Mouse (Mus musculus) hindbrain, postnatal 0 days (tissue): ENCODE results near the gene Fggy. TPM values are rescaled to one million over a fixed set of nuclear protein-coding genes. Genes with fewer than 3 reads are reported as not detected.

Experiments used
- ATAC-seq: fragments of 200-750 bp; cut with Nextera tagmentation; 2 replicates; pipeline ENCODE4 v1.8.0; 2017; ENCODE audit warnings: mild to moderate bottlenecking, moderate TSS enrichment, moderate library complexity
- DNase-seq: peaks from one replicate; pipeline ENCODE4 v3.0.0-alpha.2; 2015; ENCODE audit warnings: low spot score
- H3K27ac ChIP-seq: fragments of 300-500 bp; sonication (generic); 2 replicates; pipeline ENCODE4 v1.5.1; 2014; ENCODE audit warnings: mild to moderate bottlenecking
- H3K27me3 ChIP-seq: fragments of 300-500 bp; sonication (generic); 2 replicates; pipeline ENCODE4 v1.6.1; 2014; ENCODE audit warnings: low read length, mixed read lengths; ENCODE audit not compliant: insufficient read depth
- H3K36me3 ChIP-seq: fragments of 300-500 bp; sonication (generic); 2 replicates; pipeline ENCODE4 v1.6.1; 2014; ENCODE audit warnings: low read length, mixed read lengths; ENCODE audit not compliant: insufficient read depth
- H3K4me1 ChIP-seq: fragments of 300-500 bp; sonication (generic); 2 replicates; pipeline ENCODE4 v1.6.1; 2014; ENCODE audit warnings: antibody characterized with exemption, low read length, mixed read lengths; ENCODE audit not compliant: insufficient read depth
- H3K4me2 ChIP-seq: fragments of 300-500 bp; sonication (generic); 2 replicates; pipeline ENCODE4 v1.6.1; 2014; ENCODE audit warnings: low read depth, mild to moderate bottlenecking, low read length, moderate library complexity, mixed read lengths
- H3K4me3 ChIP-seq: fragments of 300-500 bp; sonication (generic); 2 replicates; pipeline ENCODE4 v1.5.1; 2014; ENCODE audit warnings: low read length
- H3K9ac ChIP-seq: fragments of 300-500 bp; sonication (generic); replicated peaks from 2 replicates; pipeline ENCODE4 v1.6.1; 2014; ENCODE audit warnings: mild to moderate bottlenecking, low read length, moderate library complexity, mixed read lengths
- H3K9me3 ChIP-seq: fragments of 300-500 bp; sonication (generic); 2 replicates; pipeline ENCODE4 v1.6.1; 2016; ENCODE audit warnings: low read length, mixed read lengths
- CTCF ChIP-seq: IDR thresholded peaks from 2 replicates; pipeline ENCODE4 v1.5.1; 2016; ENCODE audit warnings: antibody characterized with exemption, control low read depth, low read depth
- WGBS: fragments of 180-500 bp; shearing (Covaris S2); extraction: QIAGEN DNeasy Blood & Tissue Kit; methylation state at CpG from one replicate; pipeline ENCODE4 v1.1.7; 2014; 5-methylcytosine and 5-hydroxymethylcytosine counted together
- polyA plus RNA-seq: library from polyadenylated mRNA; unstranded; fragments of >200 nt; fragmentation: Nextera tagmentation; extraction: Ambion mirVana; gene quantifications from 2 replicates; pipeline ENCODE4 v1.2.1, GENCODE M21; 2015
- total RNA-seq: library from RNA; depleted of rRNA; stranded (reverse); fragments of >200 nt; gene quantifications from 2 replicates; pipeline ENCODE4 v1.2.3, GENCODE M21; 2014

The Fggy gene
- total and polyA plus RNA-seq, 2 experiments from 2014 or later = 7.0 to 7.1 TPM

- Histone ChIP-seq H3K27me3 (no peaks in the 10 kb centered on the region), H3K9me3 (no peaks in the 10 kb centered on the region), H3K4me3 (no peak overlapping the region), H3K9ac (no peak overlapping the region), H3K4me1 (0 out of 2 replicates have a peak, but pooled peaks cover 3% of the 10 kb centered on the region), H3K27ac (no peak overlapping the region), H3K36me3 (no peaks in the 10 kb centered on the region), H3K4me2 (no peak overlapping the region)
- no peak for TF ChIP-seq CTCF
- DNase-seq (no peak), ATAC-seq (no peak)
- 87% methylated on average over 2 of the region's 2 CpGs for WGBS
Measured at GRCm38 (mm10) chr4:95895199-95895754, 338.0 kb downstream of the Fggy start.

DNA sequence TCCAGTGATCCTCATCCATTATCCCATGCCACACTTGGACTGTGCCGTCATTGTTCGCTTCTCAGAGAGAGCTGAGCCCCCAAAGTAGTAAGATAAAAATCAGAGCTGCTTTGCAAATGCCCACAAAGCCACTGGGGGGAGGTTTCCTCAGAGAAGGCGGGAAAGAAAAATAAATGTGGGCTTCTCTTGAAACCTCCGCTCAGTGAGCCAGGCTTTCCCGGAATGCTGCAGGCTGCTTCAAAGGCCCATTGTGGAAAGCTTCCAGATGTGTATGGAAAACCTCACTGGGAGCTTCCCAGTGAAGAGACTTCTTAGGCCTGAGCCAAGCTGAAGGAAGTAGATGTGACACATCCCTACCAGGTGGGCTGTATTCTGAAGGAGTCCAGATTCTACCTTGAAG is 339.3 kb downstream of the Fggy start:
- TF ChIP-seq CTCF = no peak
- 54% methylated on average over 5 of the region's 5 CpGs for WGBS
- H3K9ac ChIP-seq = no peak overlapping the region

DNA sequence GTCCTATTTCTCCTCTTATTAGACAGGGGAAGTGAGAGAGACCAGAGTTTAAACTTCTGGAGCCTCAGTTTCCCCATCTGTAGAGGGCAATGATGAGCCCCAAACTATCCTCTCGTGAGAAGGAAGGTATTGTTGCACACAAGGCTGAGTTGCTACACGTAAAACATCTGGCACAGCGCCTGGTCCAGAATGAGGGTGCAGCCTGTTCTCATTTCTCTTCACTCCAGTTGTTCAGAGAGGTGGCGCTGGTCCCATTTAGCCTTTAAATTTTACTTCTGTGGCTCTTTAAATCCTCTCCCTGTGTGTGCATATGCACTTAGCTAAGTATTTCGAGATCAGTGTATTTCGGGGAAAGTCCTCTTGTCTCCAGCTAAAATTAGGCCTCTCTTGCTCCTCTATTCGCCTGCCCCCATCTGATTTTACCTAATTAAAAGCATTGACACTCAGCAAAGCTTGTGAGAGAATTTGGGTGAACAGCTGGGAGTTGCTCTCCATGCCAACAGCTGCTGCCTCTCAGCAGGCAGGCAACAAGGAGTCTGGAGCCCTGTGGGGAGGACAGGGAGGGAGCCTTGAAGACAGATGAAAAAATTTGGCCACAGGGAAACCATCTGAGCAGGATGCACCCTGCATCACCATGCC is 340.0 kb downstream of the Fggy start:
- Histone ChIP-seq H3K4me3 (no peak overlapping the region), H3K9me3 (no peaks in the 10 kb centered on the region), H3K4me1 (0 out of 2 replicates have a peak, but pooled peaks cover 3% of the 10 kb centered on the region), H3K27ac (no peak overlapping the region), H3K36me3 (no peaks in the 10 kb centered on the region), H3K9ac (no peak overlapping the region), H3K27me3 (no peaks in the 10 kb centered on the region), H3K4me2 (no peak overlapping the region)
- ATAC-seq (no peak; the same call in 1 of the 2 replicates), DNase-seq (peak; percentile 31)
- TF ChIP-seq CTCF = no peak
- WGBS = 57% methylated on average over 7 of the region's 7 CpGs

More for the DNA sequence above, 339.3 kb downstream of the Fggy start:
- H3K4me3 ChIP-seq = no peak overlapping the region
- no peaks in the 10 kb centered on the region for H3K9me3 ChIP-seq
- ATAC-seq (no peak), DNase-seq (no peak)
- no peaks in the 10 kb centered on the region for H3K36me3 ChIP-seq
- H3K27ac ChIP-seq = no peak overlapping the region
- 0 out of 2 replicates have a peak, but pooled peaks cover 3% of the 10 kb centered on the region for H3K4me1 ChIP-seq
- H3K4me2 ChIP-seq = no peak overlapping the region
- H3K27me3 ChIP-seq = no peaks in the 10 kb centered on the region

GRCm38 (mm10) chr4:95898714-95899113 is 341.4 kb downstream of the Fggy start:
- H3K36me3 ChIP-seq = no peaks in the 10 kb centered on the region
- DNase-seq (no peak), ATAC-seq (0 out of 2 replicates have a peak, but pooled peaks have one; percentile 12)
- no peak for TF ChIP-seq CTCF
- H3K4me2 ChIP-seq = no peak overlapping the region
- no peaks in the 10 kb centered on the region for H3K9me3 ChIP-seq
- no peak overlapping the region for H3K4me3 ChIP-seq
- 61% methylated on average over 5 of the region's 6 CpGs for WGBS
- 0 out of 2 replicates have a peak, but pooled peaks cover 3% of the 10 kb centered on the region for H3K4me1 ChIP-seq
- no peak overlapping the region for H3K27ac ChIP-seq
- no peaks in the 10 kb centered on the region for H3K27me3 ChIP-seq
- no peak overlapping the region for H3K9ac ChIP-seq

- H3K4me3 ChIP-seq = no peak overlapping the region
- DNase-seq = peak; percentile 34
- TF ChIP-seq CTCF = no peak
- no peaks in the 10 kb centered on the region for H3K27me3 ChIP-seq
- 46% methylated on average over 4 of the region's 4 CpGs for WGBS
- H3K4me1 ChIP-seq = 0 out of 2 replicates have a peak, but pooled peaks cover 3% of the 10 kb centered on the region
- H3K9ac ChIP-seq = no peak overlapping the region
- no peaks in the 10 kb centered on the region for H3K36me3 ChIP-seq
- H3K9me3 ChIP-seq = no peaks in the 10 kb centered on the region
- peak; percentile 49; the same call in 1 of the 2 replicates for ATAC-seq
- no peak overlapping the region for H3K4me2 ChIP-seq
- no peak overlapping the region for H3K27ac ChIP-seq
Measured at GRCm38 (mm10) chr4:95899926-95900712, 342.8 kb downstream of the Fggy start.

DNA sequence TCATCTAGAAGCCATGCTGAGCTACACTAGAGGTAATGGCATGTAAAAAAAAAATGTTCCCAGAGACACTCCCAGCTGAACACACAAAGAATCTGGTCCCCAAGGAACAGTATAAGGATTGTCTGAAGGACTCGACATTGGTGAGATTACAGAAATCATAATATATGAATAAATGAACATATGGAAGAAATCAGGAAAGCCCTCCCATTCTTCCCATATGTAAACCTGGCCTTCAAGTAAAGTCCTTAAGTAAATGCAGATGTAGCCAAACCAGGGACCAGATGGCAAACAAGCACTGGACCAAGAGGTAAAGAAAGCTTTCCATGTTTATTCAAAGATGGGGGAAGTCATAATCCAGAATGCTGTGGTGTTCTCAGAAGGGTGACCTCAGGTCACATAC is 343.5 kb downstream of the Fggy start:
- H3K9ac ChIP-seq = no peak overlapping the region
- H3K36me3 ChIP-seq = no peaks in the 10 kb centered on the region
- H3K4me3 ChIP-seq = no peak overlapping the region
- no peak overlapping the region for H3K27ac ChIP-seq
- no peak for DNase-seq
- WGBS = 48% methylated on average over 1 of the region's 1 CpGs
- TF ChIP-seq CTCF = no peak
- H3K27me3 ChIP-seq = no peaks in the 10 kb centered on the region
- no peak for ATAC-seq
- H3K4me2 ChIP-seq = no peak overlapping the region
- no peaks in the 10 kb centered on the region for H3K9me3 ChIP-seq
- H3K4me1 ChIP-seq = 0 out of 2 replicates have a peak, but pooled peaks cover 3% of the 10 kb centered on the region
